Comparison of ENCODE assay signal across 1 mouse cellular context in the genomic region with DNA sequence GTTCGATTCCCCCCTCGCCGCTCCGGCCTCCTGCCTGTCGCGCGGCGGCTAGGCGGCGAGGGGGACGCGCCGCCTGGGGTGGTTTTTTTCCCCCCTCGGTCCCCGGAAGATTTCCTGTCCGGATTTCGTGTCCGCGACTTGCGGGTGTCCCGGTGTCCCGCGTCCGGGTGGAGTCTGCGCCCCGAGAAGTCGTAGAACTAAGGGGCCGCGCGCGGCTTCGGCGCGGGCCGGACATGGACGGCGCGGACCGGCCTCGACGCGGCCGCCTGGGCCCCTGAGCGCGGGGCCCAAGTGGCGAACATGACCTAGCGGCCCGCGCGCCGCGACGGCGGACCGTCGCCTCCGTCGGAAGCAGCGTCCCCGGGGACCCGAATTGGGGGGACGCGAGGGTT.
TF ChIP-seq lines count a peak whose summit lies in the region.

No protein-coding gene starts in this region.

TF ChIP-seq in MEL, 35 proteins besides CTCF, POLR2A, EP300 and RAD21 (continued from another document):
- TF ChIP-seq USF2 (IDR thresholded peaks at IDR 0.05; ENCODE audit: borderline replicate concordance in 1 of 2, insufficient read depth in 1 of 2, low read depth in 1 of 2, low read length in 2 of 2): no peak
- TF ChIP-seq ZMIZ1 (IDR thresholded peaks at IDR 0.05; ENCODE audit: low read depth, low read length): no peak
- peak; percentile 76; the same call in 1 of the 2 replicates for TF ChIP-seq CHD1 (IDR thresholded peaks at IDR 0.05; ENCODE audit: low read depth, low read length)
- TF ChIP-seq RCOR1 (IDR thresholded peaks at IDR 0.05; ENCODE audit: low read depth, low read length): no peak
- TF ChIP-seq NELFE (IDR thresholded peaks at IDR 0.05; ENCODE audit: low read depth, low read length): no peak
- TF ChIP-seq E2F4 (IDR thresholded peaks at IDR 0.05; ENCODE audit: borderline replicate concordance, low read depth, low read length): no peak
- TF ChIP-seq POLR2AphosphoS2 (IDR thresholded peaks at IDR 0.05; ENCODE audit: low read length): no peak
- no peak for TF ChIP-seq TAL1 (IDR thresholded peaks at IDR 0.05; ENCODE audit: low read length)
- peak; percentile 0; the same call in 1 of the 2 replicates for TF ChIP-seq SIN3A (IDR thresholded peaks at IDR 0.05; ENCODE audit: low read length)
- TF ChIP-seq HCFC1 (IDR thresholded peaks at IDR 0.05; ENCODE audit: low read depth, low read length): no peak
- no peak for TF ChIP-seq UBTF (IDR thresholded peaks at IDR 0.05; ENCODE audit: borderline replicate concordance, insufficient read depth, low read depth, low read length)
